ENCODE assay signal across 11 mouse cellular contexts in genomic region chr6:15737312-15737911, GRCm38 (mm10). TPM values are rescaled to one million over a fixed set of nuclear protein-coding genes. Genes with fewer than 3 reads are reported as not detected.
DNase-seq lines count a peak whose midpoint lies in the region; TF ChIP-seq lines count a peak whose summit lies in the region.
"Had no signal": no experiment of that assay in that cellular context is flagged by ENCODE, and none has a peak within 500 bp of the region (broad histone marks: within the 10 kb centered on the region; RNA-seq: fewer than 3 reads in every experiment).

No protein-coding gene starts in this region.

- 0 out of 2 replicates have a peak, but pooled peaks have one; percentile 17 for TF ChIP-seq CTCF in layer of hippocampus, adult 2 months (conservative IDR thresholded peaks at IDR 0.05)

- DNase-seq in heart, adult 18-20 months, result peak; percentile 30 to 51
- no peak for DNase-seq in heart, postnatal 4 days
- DNase-seq in layer of hippocampus, adult 2 months (ENCODE audit: low spot score in 2 of 2), result no peak
- DNase-seq in layer of hippocampus, adult 18-20 months (ENCODE audit: low spot score in 2 of 2), result no peak
- peak; percentile 18 for DNase-seq in brain, adult 2 months (ENCODE audit: low read depth, low spot score)
- DNase-seq in left cerebral cortex, adult 11 months (ENCODE audit: low spot score), result no peak
- DNase-seq: adrenal gland, adult 8-10 months; thymus, postnatal 25 days had no signal

- peaks cover 100% of the 10 kb centered on the region for H3K79me2 ChIP-seq in macrophage (ENCODE audit: inconsistent target)

- WGBS in macrophage (ENCODE audit: missing documents), result 92% methylated on average over 8 of the region's 8 CpGs

- H3K36me3 ChIP-seq in macrophage (ENCODE audit: inconsistent target), result peaks cover 42% of the 10 kb centered on the region; the same call in 1 of the 2 replicates
- H3K36me3 ChIP-seq: intestine, embryonic 15.5 days; midbrain, embryonic 12.5 days had no signal

- H3K4me3 ChIP-seq in layer of hippocampus, adult 2 months, result no peak overlapping the region
- no peak overlapping the region for H3K4me3 ChIP-seq in macrophage (ENCODE audit: inconsistent target)
- H3K4me3 ChIP-seq: intestine, embryonic 15.5 days; midbrain, embryonic 12.5 days had no signal

- H3K27ac ChIP-seq in layer of hippocampus, adult 2 months, result no peak overlapping the region
- peak overlapping the region; percentile 48; the same call in 1 of the 2 replicates for H3K27ac ChIP-seq in macrophage
- H3K27ac ChIP-seq: intestine, embryonic 15.5 days; midbrain, embryonic 12.5 days had no signal

RNA-seq across cellular contexts. Expression of gene Mdfic, which starts 17.0 kb away (rescaled TPM):
- 10 to 100 TPM; 15.2 to 17.2 TPM for total RNA-seq in heart, adult 18-20 months (2021)
- 10 to 100 TPM; 25.5 to 26.0 TPM for total RNA-seq in heart, postnatal 4 days (2021)
- 1 to 10 TPM; 3.1 to 3.9 TPM for total RNA-seq in layer of hippocampus, adult 2 months (2021)
- 1 to 10 TPM; 2.5 to 4.3 TPM for total RNA-seq in layer of hippocampus, adult 18-20 months (2021)
- total RNA-seq in macrophage (2018; cell fraction: chromatin; rRNA removed), result 1,000 to 10,000 TPM in 3 of 26 experiments, 100 to 1,000 TPM in 23; 207 to 1,244 (median 399) TPM
- 100 to 1,000 TPM; 164 to 281 (median 201) TPM for total RNA-seq in macrophage (2018; cell fraction: cytosol; rRNA removed)
- total RNA-seq in macrophage (2018; cell fraction: nucleus; rRNA removed), result 100 to 1,000 TPM; 193 to 717 (median 422) TPM
- polyA plus RNA-seq in macrophage (2018), result 136 to 190 TPM (median 180 TPM) in 3 replicates

Comparison
In these comparisons a context has a peak if more than half of its experiments do, and no peak if none do; other contexts are left out.
1. DNase-seq: peak in heart, adult 18-20 months (2 of 2) and brain, adult 2 months (single experiment); none in heart, postnatal 4 days (single experiment), layer of hippocampus, adult 2 months (0 of 2), layer of hippocampus, adult 18-20 months (0 of 2) and left cerebral cortex, adult 11 months (single experiment).